Mouse (Mus musculus) cerebellum, adult 18-20 months (tissue): ENCODE data around the gene St6galnac1.
A peak's percentile ranks its signal among the peaks of the same experiment; 100 is the strongest.
"Not testable (repeated sequence)": the region's sequence is repeated elsewhere in the genome, so short reads cannot be mapped to it uniquely, and the experiment has no call there.

Experiments
- DNase-seq, 2 experiments: peaks; one replicate each; pipeline ENCODE4 v3.0.0; 2021

Gene St6galnac1

GRCm38 (mm10) chr11:116807116-116807515 is 31.8 kb upstream of the St6galnac1 start:
- DNase-seq, result no peak

- DNase-seq, result no peak
Measured at GRCm38 (mm10) chr11:116806136-116807071, 31.1 kb upstream of the St6galnac1 start.

- no peak for DNase-seq
Measured at GRCm38 (mm10) chr11:116802709-116803108, 27.4 kb upstream of the St6galnac1 start.

GRCm38 (mm10) chr11:116801106-116801505 is 25.8 kb upstream of the St6galnac1 start:
- DNase-seq, result no peak

- DNase-seq, result no peak
Measured at GRCm38 (mm10) chr11:116799364-116799763, 24.1 kb upstream of the St6galnac1 start.

GRCm38 (mm10) chr11:116784221-116784620 is 8.9 kb upstream of the St6galnac1 start:
- no peak for DNase-seq

GRCm38 (mm10) chr11:116782737-116783145 is 7.4 kb upstream of the St6galnac1 start:
- no peak for DNase-seq

- no peak for DNase-seq
Measured at GRCm38 (mm10) chr11:116773205-116773604, 2.1 kb downstream of the St6galnac1 start.

GRCm38 (mm10) chr11:116769873-116770272 is 5.4 kb downstream of the St6galnac1 start:
- DNase-seq, result no peak

GRCm38 (mm10) chr11:116764946-116765345 is 10.4 kb downstream of the St6galnac1 start:
- DNase-seq, result no peak

- DNase-seq, result no peak
Measured at GRCm38 (mm10) chr11:116764346-116764745, 11.0 kb downstream of the St6galnac1 start.

GRCm38 (mm10) chr11:116755191-116755590 is 20.1 kb downstream of the St6galnac1 start:
- DNase-seq, result no peak

- DNase-seq, result no peak
Measured at GRCm38 (mm10) chr11:116753674-116754470, 21.4 kb downstream of the St6galnac1 start.

GRCm38 (mm10) chr11:116749733-116750132 is 25.6 kb downstream of the St6galnac1 start:
- no peak for DNase-seq

GRCm38 (mm10) chr11:116748692-116749091 is 26.6 kb downstream of the St6galnac1 start:
- not testable (repeated sequence) for DNase-seq

- DNase-seq, result not testable (repeated sequence)
Measured at GRCm38 (mm10) chr11:116746822-116747221, 28.5 kb downstream of the St6galnac1 start.

- not testable (repeated sequence) for DNase-seq
Measured at GRCm38 (mm10) chr11:116745457-116745856, 29.9 kb downstream of the St6galnac1 start.

- DNase-seq, result peak in 1 of 2 experiments; percentile 7
Measured at GRCm38 (mm10) chr11:116738411-116738810, 36.9 kb downstream of the St6galnac1 start.

- DNase-seq, result no peak
Measured at GRCm38 (mm10) chr11:116732536-116732935, 42.8 kb downstream of the St6galnac1 start.

GRCm38 (mm10) chr11:116731060-116731580 is 44.2 kb downstream of the St6galnac1 start:
- not testable (repeated sequence) for DNase-seq

GRCm38 (mm10) chr11:116729276-116730008 is 45.9 kb downstream of the St6galnac1 start:
- DNase-seq, result no peak

GRCm38 (mm10) chr11:116726156-116726555 is 49.2 kb downstream of the St6galnac1 start:
- no peak for DNase-seq
